Mouse (Mus musculus) embryo, embryonic 10 days (tissue): ENCODE results near the gene Timm10.
A peak's percentile ranks its signal among the peaks of the same experiment; 100 is the strongest.
"Not testable (repeated sequence)": the region's sequence is repeated elsewhere in the genome, so short reads cannot be mapped to it uniquely, and the experiment has no call there.

ENCODE experiments used
- DNase-seq: peaks from one replicate; pipeline ENCODE4 v3.0.0-alpha.2; 2015; ENCODE audit warnings: low spot score

Timm10 gene

DNA sequence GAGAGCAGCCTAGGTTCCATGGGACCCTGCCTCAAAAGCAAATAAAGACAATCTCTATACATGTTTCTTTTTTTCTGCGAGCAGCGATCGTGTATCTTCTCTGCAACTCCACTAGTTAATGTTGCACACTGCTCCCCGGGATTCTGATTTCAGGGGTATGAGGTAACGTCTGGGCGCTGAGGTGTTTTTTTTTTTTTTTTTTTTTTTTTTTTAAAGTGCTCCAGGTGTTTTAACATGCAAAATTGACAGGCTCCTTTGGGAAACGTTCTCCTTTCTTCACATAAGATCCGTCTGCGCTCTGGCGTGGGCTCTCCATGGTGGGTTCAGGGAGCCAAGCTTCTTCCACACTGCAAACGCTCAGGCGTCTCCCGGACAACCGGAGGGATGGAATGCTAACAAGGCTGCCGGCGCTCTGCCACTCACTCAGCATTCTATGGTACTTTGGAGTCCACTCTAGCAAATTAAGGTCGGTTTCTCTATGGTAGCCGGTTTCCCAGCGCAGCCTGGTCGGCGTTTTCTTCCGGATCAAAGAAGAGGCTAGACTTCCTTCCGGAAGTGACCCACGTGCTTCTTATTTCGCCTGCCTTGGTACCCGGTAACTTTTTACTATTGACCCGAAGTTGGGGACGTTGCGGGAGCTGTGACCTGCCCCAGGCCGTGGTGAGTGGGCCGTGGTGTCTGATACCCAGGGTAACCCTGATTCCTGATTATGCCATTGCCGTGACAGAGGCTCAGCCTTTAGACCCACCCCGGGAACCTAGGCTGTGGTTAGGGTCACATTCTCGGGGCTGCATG, at the start of gene Timm10:
Gene Timm10, plus strand, starts transcription at position 510 of the 795 bp plus-strand sequence.
- DNase-seq: peak; percentile 95

DNA sequence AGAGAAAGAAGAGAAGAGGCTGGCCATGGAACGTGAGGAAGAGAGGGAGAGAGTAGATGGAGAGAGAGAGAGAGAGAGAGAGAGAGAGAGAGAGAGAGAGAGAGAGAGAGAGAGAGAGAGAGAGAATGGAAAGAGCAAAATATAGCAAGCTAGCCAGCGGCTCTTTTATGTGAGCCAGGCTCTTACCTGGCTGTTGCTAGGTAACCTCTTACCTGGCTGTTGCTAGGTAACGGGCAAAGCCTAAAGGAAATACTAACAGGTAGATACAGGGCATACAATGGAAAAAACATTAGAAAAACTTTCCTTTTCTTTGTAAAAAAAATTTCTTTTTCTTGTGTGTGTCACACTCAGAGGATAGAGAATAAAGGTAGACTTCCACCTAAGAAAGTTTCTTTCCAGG, 49.1 kb upstream of the Timm10 start:
- DNase-seq: no peak

DNA sequence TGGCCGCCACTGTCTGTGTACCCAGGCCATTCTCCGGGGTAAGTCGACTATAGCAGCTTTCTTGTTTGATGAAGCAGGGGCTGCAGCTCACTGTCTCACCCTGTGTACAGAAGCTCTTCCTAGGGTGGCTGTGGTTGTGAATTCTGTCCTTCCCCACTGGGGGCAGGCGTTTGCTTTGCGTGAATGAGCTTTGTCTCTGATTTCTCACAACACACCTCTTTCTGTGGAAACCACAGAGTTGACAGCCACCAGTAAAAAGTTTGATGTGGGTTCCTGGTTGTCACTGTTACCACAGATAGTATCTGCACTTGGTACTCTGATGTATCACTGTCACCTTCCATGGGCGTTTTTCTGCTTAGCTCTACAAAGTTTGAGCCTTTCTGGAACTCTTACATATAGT, 47.6 kb upstream of the Timm10 start:
- DNase-seq: peak; percentile 24

DNA sequence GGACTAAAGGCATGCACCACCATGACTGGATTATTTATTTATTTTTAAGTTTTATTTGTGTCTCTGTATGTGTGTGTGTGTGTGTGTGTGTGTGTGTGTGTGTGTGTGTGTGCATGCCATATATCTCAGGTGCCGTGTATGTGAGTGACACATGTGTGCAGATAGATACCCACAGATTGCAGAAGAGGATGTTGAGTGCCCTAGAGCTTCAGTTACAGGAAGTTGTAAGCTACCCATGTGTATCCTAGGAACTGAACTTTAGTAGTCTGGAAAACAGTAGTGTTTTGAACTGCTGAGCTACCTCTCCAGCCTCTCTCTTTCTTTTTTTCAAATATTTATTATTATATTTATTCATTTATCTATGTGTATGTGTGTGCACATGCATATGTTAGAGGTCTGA, 43.5 kb upstream of the Timm10 start:
- DNase-seq: no peak

DNA sequence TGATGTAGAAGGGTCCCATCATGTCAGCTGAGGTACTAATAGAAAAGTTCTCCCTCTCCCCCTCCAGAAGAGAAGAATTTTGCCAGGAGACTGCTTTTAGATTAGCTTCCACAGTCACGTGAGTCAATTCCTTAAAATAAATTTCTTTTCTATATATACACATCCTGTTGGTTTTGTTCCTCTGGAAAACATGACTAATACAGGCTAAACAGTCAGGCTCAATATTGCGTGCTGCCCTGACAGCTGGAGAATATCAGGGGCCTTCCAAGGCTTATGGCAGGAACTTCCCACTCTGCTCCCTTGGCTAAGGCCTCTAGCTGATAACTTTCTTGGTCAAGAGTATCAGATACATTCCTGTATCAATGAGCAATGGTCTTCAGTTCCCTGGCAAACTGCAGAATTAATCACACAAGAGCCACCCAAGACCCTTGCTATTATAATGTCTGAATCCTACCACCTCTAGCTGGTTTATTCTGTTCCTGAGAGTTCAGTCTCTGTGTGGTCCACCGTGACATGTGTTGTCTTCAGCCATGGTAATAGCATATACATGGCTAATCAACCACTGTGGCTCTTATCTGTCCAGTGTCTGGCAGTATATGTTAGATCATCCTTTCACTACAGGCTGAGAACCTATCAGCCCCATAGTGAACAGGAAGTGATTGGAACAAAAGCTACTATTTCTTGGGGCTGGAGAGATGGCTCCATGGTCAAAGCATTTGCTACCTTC, 42.8 kb upstream of the Timm10 start:
- no peak for DNase-seq

DNA sequence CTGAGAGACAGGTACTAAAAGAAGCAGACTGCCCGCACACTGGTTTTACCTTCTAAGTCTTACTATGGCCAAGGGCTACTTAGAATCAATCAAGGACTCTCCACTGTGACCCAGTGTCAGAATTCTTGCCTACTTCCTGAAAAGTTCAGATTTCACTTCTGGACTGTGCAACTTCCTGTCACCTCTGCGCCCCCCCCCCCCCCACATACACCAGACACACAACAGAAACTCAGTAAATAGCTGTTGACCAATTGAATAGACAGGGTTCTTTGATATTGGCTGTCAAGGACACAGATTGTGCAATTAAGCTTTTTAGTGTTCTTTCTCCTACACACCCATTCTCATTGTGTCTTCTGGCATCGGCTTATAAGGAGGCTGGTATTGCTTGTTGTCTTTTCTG, 38.5 kb upstream of the Timm10 start:
- no peak for DNase-seq

DNA sequence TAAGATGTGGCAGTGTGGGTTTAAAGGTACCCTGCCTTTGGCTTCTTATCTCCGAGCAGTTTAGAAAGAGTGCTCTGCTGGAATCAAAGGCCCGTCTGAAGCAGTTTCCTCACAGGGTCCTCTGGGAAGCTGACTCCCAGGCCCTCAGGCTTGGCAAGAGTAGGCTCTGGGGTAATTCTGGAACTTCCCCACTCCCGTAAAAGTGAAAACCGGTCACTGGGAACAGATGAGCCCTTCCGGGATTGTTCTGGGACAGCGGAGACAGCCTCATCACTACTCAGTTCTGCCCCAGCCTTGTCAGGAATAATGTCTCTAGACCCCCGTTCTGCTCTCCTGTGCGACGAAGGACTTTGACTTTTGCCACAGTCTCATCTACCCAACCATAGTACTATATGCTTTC, 36.4 kb upstream of the Timm10 start:
- no peak for DNase-seq

DNA sequence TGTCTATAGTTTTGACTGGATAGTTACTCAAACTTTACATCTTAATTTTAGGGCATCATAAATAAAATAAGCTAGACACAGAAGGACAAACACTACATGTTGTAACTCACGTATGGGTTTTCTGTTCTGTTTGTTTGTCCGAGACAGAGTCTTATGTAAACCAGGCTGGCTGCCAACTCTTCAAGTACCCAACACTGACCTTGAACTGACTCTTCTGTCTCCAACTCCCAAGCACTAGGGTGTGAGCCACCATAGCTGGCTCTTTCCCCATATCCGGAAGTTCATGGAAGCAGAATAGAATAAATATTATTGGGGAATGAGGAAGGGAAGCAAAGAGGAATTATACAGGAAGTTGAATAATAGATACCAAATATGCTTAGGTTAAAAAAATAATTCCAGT, 34.3 kb upstream of the Timm10 start:
- DNase-seq: no peak

DNA sequence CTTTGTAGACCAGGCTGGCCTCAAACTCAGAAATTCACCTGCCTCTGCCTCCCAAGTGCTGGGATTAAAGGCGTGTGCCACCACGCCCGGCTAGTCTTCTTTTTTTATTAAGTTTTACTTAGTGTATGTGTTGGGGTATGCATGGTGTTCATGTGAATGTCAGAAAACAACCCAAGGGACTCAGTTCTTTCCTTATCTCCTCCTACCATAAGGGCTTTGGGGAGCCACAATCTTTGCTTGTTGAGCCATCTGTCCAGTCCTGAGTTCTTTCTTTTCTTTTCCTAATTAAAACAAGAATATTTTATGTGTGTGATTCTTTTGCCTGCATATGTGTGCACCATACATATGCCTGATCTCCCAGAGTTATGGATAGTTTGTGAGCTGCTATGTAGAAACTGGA, 33.6 kb upstream of the Timm10 start:
- DNase-seq: no peak

DNA sequence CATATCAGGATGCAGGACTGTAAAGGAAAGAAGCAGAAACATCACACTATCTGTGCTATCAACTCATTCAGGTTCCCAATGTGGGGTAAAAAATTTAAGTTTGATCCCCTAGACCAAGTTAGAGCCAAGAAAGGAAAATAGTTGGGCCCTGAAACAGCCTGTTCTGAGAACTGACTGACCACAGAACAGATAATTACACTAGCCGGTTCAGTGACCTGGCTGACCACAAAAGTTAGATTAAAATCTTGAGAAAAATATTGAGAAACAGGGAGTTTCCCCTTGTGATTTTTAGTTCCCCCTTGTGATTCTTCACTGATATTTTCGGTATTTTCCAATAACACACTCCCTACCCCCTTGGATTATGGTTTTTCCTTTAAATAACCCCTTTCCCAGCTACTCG, 32.9 kb upstream of the Timm10 start:
- no peak for DNase-seq

DNA sequence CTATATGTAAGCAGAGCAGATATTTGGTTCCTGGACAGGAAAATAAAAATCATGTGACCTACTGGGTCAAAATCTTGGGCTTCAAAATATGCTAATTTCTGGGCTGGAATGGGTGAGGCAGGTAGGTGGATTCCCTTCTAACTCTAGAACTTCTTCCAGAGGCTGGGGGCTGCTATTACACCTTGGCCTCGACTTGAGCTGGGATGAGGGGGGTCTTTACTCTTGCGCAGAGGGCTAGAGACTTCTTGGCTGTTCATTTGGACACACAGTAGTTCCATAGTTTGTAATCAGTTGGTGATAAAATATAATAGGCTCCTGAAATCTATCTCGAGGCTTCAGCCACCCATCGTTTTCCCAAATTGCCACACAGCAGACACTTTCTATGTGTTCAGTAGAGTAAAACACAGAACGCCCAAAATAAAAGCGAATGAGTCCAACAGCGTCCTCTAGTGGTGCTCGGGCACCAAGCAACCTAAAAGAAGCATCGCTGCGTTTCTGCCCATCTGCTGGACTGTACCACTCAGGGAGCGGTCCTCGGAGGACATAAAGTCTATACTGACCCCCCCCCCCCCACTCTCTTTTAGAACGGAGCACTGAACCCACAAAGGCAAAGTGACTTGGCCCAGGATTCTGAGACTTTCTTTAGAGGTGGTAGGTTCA, 28.8 kb upstream of the Timm10 start:
- DNase-seq: peak; percentile 93

DNA sequence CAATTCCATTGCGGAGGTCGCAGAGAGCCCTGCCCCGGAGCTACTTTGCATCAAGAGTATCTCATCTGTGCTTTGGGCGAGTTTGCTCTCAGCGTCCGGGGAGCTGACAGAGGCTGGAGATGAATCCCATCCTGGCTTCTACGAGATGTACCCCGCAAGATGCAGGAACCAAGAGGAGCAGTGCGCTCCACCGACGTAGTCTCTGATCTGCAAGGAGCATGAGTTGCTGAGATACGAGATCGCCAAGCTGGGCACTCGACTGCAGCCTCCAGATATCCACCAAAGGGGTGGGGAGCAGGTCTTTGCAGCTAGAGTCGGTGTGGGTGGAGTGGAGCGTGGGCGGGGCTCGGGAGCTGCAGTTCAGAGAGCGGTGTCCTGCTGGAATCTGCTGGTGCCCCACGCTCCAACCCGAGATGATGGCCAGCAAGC, 28.3 kb upstream of the Timm10 start, which contains the start of gene Ube2l6:
Gene Ube2l6, plus strand, starts transcription at position 336 of the 429 bp plus-strand sequence.
- DNase-seq: peak; percentile 76

DNA sequence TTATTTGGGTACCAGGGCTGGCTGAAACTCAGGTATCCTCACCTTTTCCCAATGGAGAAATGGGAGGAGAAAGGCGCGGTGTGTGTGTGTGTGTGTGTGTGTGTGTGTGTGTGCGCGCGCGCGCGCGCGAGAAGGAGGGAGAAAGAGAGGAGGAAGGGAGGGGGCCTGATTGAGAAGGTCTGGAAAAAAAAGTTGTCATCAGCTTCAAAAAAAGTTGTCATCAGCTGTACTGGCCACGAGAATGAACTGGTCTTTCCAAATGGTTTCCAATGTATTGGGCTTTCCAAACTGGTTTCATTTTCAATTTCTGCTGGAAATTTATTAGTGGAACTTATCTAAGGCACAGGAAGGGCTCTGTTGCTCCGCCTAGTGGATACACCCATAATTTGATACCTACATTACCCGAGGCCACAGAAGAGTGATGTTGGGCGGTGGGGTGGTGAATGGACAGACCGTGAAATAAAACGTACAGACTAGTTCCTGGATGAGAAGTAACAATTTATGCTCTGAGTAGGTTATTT, 27.7 kb upstream of the Timm10 start:
- peak; percentile 86 for DNase-seq

DNA sequence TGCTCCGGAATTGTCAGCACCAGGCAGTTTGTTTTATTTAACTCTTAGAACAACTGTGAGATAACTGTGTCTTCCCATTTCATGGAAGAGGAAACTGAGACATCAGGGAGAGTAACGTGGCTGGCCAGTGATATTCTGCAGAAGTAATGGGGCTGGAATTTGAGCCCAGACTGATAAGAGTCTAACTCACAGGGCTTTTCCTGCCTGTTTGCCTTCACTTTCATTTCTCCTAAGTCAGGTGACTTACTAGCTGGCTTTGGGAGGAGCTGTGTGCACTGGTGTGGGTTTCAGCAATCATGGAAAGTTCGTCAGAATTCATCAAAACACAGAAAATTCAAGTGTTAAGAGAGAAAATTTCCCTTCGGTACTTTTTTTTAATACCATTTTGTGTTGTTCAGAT, 26.5 kb upstream of the Timm10 start:
- no peak for DNase-seq

DNA sequence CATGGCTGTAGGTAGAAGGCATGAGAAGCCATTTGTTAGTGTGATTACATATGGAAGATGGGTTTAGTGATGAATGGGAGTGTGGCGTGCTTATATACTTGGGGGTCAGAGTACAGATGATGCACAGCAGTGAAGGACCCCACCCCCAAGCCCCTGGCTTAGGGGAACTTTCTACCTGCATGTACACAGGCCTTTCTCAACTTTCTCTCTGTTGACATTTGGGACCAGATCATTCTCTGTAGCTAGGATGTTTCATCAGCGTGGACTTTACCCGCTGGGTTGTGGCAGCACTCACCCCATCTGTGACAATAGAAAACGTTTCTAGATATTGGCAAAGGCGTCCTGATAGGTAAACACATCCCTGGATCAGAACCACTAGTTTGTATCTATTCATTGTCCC, 25.6 kb upstream of the Timm10 start:
- not testable (repeated sequence) for DNase-seq

DNA sequence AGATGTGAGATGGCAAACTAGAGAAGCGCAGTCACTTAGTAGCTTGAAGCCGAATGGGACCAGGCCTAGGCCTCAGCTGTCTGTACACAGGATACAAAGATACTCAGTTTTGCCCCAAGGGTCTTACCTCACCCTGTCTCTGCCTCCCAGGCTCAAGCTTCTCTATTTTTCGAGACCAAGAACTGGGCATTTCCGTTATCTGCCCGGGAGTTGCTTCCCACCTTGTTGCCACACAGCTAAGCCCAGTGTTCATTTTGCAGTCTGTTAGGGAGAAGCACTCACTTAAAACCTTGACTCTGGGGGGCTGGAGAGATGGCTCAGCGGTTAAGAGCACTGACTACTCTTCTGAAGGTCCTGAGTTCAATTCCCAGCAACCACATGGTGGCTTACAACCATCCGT, 22.8 kb upstream of the Timm10 start:
- DNase-seq: no peak

DNA sequence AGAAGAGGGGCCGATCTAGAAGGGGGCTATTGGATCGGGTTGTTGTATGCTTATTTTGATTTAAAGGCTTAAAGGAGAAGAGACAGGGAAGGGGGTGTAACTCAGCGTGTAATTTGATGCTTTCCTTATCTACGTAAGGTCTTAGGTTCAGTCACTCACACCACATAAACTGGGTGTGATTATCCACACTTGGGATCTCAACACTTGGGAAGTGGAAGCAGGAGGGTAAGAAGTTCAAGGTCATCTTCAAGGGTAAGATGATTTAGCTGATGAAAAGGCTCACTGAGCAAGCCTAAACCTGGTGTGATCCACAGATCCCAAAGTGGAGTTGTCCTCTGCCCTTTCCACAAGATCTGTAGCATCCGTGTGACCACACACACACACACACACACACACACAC, 20.3 kb upstream of the Timm10 start:
- DNase-seq: no peak

DNA sequence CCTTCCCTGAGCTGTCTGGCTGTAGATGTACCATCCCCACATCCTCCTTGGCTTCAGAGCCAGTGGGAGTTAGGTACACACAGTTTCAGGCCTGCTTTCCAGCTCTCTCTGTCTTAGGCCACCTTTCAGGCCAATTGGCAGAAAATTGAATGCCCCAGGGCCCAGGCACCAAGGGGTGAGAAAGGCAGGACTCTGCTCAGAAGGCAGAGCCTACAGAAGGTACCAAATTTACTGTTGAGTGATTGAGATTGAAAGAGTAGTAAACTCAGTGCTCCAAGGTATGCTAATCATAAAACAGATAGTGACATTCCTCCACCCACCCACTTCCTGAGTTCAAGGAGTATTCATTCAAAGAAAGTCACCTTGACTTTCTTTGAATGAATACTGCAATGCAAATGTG, 17.5 kb upstream of the Timm10 start:
- DNase-seq: no peak

DNA sequence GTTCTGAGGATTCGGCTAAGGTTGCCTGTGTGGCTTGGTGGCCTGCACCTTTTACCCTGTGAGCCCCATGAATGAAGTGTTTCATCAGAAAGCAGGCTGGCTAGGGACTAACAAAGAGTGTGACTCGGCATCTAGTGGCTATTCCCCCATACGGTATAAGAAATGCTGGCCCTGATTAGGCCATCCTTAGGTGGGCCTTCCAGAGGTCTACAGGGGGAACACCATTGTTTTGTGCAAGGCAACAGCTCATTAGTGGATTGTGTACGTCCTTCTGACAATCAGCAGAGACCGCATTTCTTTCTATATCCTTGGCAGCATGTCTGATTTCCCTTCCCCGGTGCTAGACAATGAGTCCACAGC, 16.3 kb upstream of the Timm10 start:
- no peak for DNase-seq

DNA sequence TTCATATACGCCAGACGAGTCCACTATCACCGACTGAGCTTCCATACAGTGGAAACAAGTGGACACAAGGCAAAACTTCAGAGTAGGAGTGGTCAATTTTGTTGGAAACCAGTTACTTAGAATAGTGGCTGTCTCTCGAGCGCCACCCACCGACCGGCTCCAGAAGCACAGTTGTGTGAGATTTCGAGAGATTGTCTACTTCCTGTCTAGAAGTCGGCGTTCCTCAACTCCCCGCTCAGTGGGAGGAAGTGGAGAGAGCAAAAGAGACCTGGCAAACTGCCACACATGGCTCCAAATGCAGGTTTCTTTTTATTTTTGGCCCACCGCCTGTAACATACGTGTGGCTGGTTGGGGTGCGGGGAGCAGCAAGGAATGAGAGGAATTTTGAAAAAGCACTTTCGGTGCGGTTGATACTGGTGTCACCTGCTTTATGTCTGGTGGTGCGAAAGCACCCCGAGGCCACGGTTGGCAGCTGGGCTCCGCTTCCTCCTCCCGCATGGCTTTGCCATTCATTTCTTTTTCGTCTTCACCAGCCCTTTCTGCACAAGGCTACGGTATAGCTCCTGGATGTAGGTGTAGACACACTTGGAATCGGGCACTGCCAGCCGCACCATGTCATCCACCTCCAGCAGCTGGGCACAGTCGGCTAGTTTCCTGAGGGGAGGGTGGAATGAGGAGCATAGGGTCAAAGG, 15.8 kb upstream of the Timm10 start:
- peak; percentile 91 for DNase-seq

DNA sequence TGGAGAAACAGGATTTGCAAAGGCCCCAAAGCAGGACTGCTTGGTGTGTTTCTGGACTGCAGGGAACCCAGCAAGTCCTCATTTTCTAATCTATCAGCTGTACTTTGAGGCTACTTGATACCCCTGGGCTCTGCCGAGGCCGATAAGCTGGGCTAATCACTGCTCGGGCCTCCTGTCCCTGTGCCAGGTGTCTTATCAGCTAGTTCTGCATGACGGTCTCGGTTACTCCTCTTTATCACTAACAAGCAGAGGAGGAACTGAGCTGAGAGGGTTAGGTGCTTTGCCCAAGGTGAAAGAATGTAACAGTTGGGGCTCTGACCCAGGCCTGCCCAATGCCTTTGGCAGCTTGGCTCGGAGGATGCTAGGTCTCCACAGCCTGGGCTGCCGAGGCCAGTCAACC, 14.9 kb upstream of the Timm10 start:
- no peak for DNase-seq

DNA sequence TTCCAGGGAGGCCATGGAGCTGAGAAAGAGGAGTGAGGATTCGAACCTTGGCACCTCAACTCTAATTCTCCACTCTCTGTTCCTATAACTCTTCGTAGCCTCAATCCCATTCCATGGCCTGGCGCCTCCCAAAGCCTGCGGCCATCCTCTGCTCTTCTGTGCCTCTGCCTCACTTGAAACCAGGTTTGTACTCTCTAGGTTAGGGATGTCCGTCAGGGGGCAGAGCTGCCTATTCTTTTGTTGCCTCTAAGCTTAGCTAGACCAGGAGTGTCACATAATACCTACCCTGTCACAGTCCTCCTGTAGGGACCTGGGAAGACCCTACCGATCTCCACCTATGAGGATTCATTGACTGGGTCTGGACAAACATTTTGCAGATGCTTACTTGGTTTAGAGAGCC, 14.1 kb upstream of the Timm10 start:
- DNase-seq: no peak
